Mouse (Mus musculus) hindbrain, embryonic 12.5 days (tissue): ENCODE results near the gene Ccr10. TPM values are rescaled to one million over a fixed set of nuclear protein-coding genes. Genes with fewer than 3 reads are reported as not detected.

Experiments
- ATAC-seq: fragments of 200-750 bp; cut with Nextera tagmentation; 2 replicates; pipeline ENCODE4 v1.8.0; 2017; ENCODE audit warnings: moderate TSS enrichment; ENCODE audit not compliant: low FRiP score
- H3K27ac ChIP-seq: fragments of 300-500 bp; sonication (generic); 2 replicates; pipeline ENCODE4 v1.5.1; 2016; ENCODE audit warnings: mild to moderate bottlenecking
- H3K27me3 ChIP-seq: fragments of 300-500 bp; sonication (generic); 2 replicates; pipeline ENCODE4 v1.6.1; 2016; ENCODE audit warnings: mild to moderate bottlenecking
- H3K36me3 ChIP-seq: fragments of 300-500 bp; sonication (generic); 2 replicates; pipeline ENCODE4 v1.6.1; 2016; ENCODE audit warnings: mild to moderate bottlenecking
- H3K4me1 ChIP-seq: fragments of 300-500 bp; sonication (generic); 2 replicates; pipeline ENCODE4 v1.6.1; 2016
- H3K4me2 ChIP-seq: fragments of 300-500 bp; sonication (generic); replicated peaks from 2 replicates; pipeline ENCODE4 v1.6.1; 2016; ENCODE audit warnings: mild to moderate bottlenecking
- H3K4me3 ChIP-seq: fragments of 300-500 bp; sonication (generic); 2 replicates; pipeline ENCODE4 v1.5.1; 2016; ENCODE audit warnings: mild to moderate bottlenecking
- H3K9ac ChIP-seq: fragments of 300-500 bp; sonication (generic); 2 replicates; pipeline ENCODE4 v1.6.1; 2016; ENCODE audit warnings: mild to moderate bottlenecking, moderate library complexity
- H3K9me3 ChIP-seq: fragments of 300-500 bp; sonication (generic); replicated peaks from 2 replicates; pipeline ENCODE4 v1.6.1; 2016; ENCODE audit warnings: mild to moderate bottlenecking
- WGBS: fragments of 180-500 bp; shearing (Covaris S2); methylation state at CpG from one replicate; pipeline ENCODE4 v1.1.7; 2016; 5-methylcytosine and 5-hydroxymethylcytosine counted together
- polyA plus RNA-seq: library from polyadenylated mRNA; unstranded; fragments of >200 nt; fragmentation: Nextera tagmentation; extraction: Ambion mirVana; gene quantifications from 2 replicates; pipeline ENCODE4 v1.2.1, GENCODE M21; 2016

Gene Ccr10
- polyA plus RNA-seq, 1 experiment from 2014 or later = 0.23 TPM

DNA sequence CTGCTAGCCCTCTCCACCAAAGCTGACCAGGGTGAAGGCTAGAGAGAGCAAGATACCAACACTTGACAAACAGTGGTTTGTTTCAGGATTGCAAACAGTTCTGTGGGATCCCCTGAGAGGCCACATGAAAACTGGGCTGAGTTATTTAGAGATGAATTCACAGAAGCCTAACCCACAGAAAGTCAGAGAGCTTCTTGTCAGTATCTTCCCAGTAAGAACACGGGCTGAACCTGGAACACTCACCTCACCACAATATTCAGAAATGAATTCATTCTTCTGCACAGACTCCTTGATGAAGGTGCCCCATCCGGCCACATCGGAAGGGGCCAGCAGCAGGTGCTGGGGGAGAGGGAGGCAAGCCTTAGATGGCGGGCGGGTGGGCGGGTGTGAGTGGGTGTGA, 19.4 kb upstream of the Ccr10 start:
- no peaks in the 10 kb centered on the region for H3K27me3 ChIP-seq
- peaks cover 34% of the 10 kb centered on the region for H3K36me3 ChIP-seq
- ATAC-seq = no peak
- H3K4me2 ChIP-seq = no peak overlapping the region
- no peaks in the 10 kb centered on the region for H3K9me3 ChIP-seq
- 94% methylated on average over 6 of the region's 6 CpGs for WGBS
- H3K27ac ChIP-seq = no peak overlapping the region
- no peak overlapping the region for H3K9ac ChIP-seq
- no peak overlapping the region for H3K4me3 ChIP-seq
- H3K4me1 ChIP-seq = peaks cover 14% of the 10 kb centered on the region

GRCm38 (mm10) chr11:101194137-101194536, 18.9 kb upstream of the Ccr10 start:
- Histone ChIP-seq H3K4me2 (no peak overlapping the region), H3K4me1 (peaks cover 19% of the 10 kb centered on the region), H3K27ac (no peak overlapping the region), H3K9ac (no peak overlapping the region), H3K4me3 (no peak overlapping the region), H3K27me3 (no peaks in the 10 kb centered on the region), H3K9me3 (no peaks in the 10 kb centered on the region), H3K36me3 (peaks cover 29% of the 10 kb centered on the region; the same call in 1 of the 2 replicates)
- ATAC-seq = no peak
- WGBS = 90% methylated on average over 5 of the region's 5 CpGs

- Histone ChIP-seq H3K27me3 (no peaks in the 10 kb centered on the region), H3K9ac (no peak overlapping the region), H3K36me3 (peaks cover 19% of the 10 kb centered on the region; the same call in 1 of the 2 replicates), H3K27ac (no peak overlapping the region), H3K9me3 (no peaks in the 10 kb centered on the region), H3K4me3 (no peak overlapping the region), H3K4me1 (peaks cover 25% of the 10 kb centered on the region), H3K4me2 (no peak overlapping the region)
- 93% methylated on average over 7 of the region's 7 CpGs for WGBS
- ATAC-seq = no peak
Measured at GRCm38 (mm10) chr11:101193076-101193475, 17.8 kb upstream of the Ccr10 start.

- ATAC-seq = no peak
- no peak overlapping the region for H3K9ac ChIP-seq
- H3K4me2 ChIP-seq = no peak overlapping the region
- peaks cover 25% of the 10 kb centered on the region for H3K4me1 ChIP-seq
- H3K27me3 ChIP-seq = no peaks in the 10 kb centered on the region
- peaks cover 15% of the 10 kb centered on the region; the same call in 1 of the 2 replicates for H3K36me3 ChIP-seq
- no peaks in the 10 kb centered on the region for H3K9me3 ChIP-seq
- H3K27ac ChIP-seq = no peak overlapping the region
- no peak overlapping the region for H3K4me3 ChIP-seq
- WGBS = 96% methylated on average over 6 of the region's 6 CpGs
Measured at GRCm38 (mm10) chr11:101192646-101193045, 17.4 kb upstream of the Ccr10 start.

DNA sequence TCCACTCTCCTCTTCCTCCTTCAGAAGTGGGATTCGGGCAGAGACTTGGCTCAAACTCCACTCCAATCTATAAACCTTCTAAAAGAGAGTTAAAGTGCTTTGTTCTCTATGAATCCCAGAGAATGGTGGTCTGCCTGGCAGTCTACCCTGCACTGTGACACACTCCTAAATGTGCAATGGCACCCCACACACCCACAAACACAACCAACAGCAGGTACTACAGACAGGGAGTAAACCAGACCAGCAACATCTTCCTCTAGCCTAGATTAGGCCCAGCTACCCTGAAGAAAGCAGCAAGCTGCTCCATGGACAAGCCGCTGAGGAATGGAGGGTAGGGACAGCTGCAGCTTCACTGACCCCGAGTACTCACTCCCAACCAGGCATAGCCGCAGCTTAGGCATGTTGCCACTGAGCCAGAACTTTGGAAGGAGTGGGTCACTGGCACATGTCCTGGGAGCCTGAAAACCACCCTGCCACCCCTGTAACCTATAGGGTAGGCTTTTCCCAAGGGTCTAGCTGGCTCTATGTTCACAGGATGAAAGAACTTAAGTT, 16.8 kb upstream of the Ccr10 start:
- Histone ChIP-seq H3K4me3 (no peak overlapping the region), H3K4me2 (no peak overlapping the region), H3K36me3 (0 out of 2 replicates have a peak, but pooled peaks cover 11% of the 10 kb centered on the region), H3K9me3 (no peaks in the 10 kb centered on the region), H3K9ac (no peak overlapping the region), H3K4me1 (peaks cover 25% of the 10 kb centered on the region), H3K27ac (no peak overlapping the region), H3K27me3 (no peaks in the 10 kb centered on the region)
- ATAC-seq = no peak
- WGBS = 87% methylated on average over 4 of the region's 4 CpGs

- no peak overlapping the region for H3K4me3 ChIP-seq
- 0 out of 2 replicates have a peak, but pooled peaks cover 11% of the 10 kb centered on the region for H3K36me3 ChIP-seq
- 48% methylated on average over 17 of the region's 17 CpGs for WGBS
- H3K9me3 ChIP-seq = no peaks in the 10 kb centered on the region
- no peaks in the 10 kb centered on the region for H3K27me3 ChIP-seq
- H3K4me1 ChIP-seq = peaks cover 25% of the 10 kb centered on the region
- H3K9ac ChIP-seq = no peak overlapping the region
- no peak for ATAC-seq
- H3K27ac ChIP-seq = peak overlapping the region; percentile 82; the same call in 1 of the 2 replicates
- H3K4me2 ChIP-seq = no peak overlapping the region
Measured at GRCm38 (mm10) chr11:101190913-101191907, 16.0 kb upstream of the Ccr10 start.

GRCm38 (mm10) chr11:101190181-101190912, 15.1 kb upstream of the Ccr10 start:
- H3K27ac ChIP-seq = peak overlapping the region; percentile 82
- peak overlapping the region; percentile 32 for H3K9ac ChIP-seq
- H3K27me3 ChIP-seq = no peaks in the 10 kb centered on the region
- ATAC-seq = peak; percentile 20; the same call in 1 of the 2 replicates
- peaks cover 25% of the 10 kb centered on the region for H3K4me1 ChIP-seq
- 30% methylated on average over 8 of the region's 8 CpGs for WGBS
- no peaks in the 10 kb centered on the region for H3K9me3 ChIP-seq
- no peak overlapping the region for H3K4me3 ChIP-seq
- 0 out of 2 replicates have a peak, but pooled peaks cover 11% of the 10 kb centered on the region for H3K36me3 ChIP-seq
- H3K4me2 ChIP-seq = no peak overlapping the region

DNA sequence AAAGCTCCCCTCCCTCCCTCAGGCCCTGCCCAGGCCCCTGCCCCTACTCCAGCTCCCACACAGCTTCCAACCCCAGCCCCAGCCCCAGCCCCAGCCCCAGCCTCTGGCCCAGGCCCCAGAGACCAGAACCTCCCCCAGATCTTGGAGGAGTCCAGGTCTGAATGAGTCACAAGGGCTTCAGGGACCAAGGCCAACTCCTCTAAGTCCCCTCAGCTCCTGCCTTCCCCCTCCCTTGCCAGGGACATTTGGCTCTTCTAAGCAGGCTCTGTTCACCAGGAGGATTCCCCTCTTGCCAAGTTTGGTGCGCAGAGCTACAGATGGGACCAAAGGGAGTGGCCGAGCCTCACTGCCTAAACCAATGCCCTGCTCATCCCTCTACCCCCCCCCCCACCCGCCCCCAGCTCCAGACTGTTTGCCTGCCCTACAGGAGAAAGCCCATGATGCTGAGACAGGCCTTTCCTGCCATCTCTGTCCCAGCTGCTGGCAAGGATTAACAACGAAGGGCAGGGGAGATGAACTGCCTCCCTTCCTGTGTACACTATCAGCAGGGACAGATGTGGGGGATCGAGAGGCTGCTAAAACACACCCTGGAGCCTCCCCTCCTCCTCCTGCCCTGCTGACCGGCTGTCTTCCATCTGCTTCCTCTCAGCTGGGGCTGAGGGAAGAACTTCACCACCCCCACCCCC, 14.4 kb upstream of the Ccr10 start:
- H3K4me2 ChIP-seq = no peak overlapping the region
- peak overlapping the region; percentile 32 for H3K9ac ChIP-seq
- H3K4me1 ChIP-seq = peaks cover 25% of the 10 kb centered on the region
- no peak overlapping the region for H3K4me3 ChIP-seq
- 0 out of 2 replicates have a peak, but pooled peaks cover 9% of the 10 kb centered on the region for H3K36me3 ChIP-seq
- H3K9me3 ChIP-seq = no peaks in the 10 kb centered on the region
- peak; percentile 69 for ATAC-seq
- peak overlapping the region; percentile 82 for H3K27ac ChIP-seq
- H3K27me3 ChIP-seq = no peaks in the 10 kb centered on the region
- 13% methylated on average over 6 of the region's 6 CpGs for WGBS

- H3K27ac ChIP-seq = no peak overlapping the region
- WGBS = 85% methylated on average over 11 of the region's 11 CpGs
Measured at GRCm38 (mm10) chr11:101188166-101188805, 13.0 kb upstream of the Ccr10 start.

GRCm38 (mm10) chr11:101187541-101187940, 12.3 kb upstream of the Ccr10 start:
- no peak overlapping the region for H3K9ac ChIP-seq
- H3K4me2 ChIP-seq = no peak overlapping the region
- no peak overlapping the region for H3K4me3 ChIP-seq
- H3K27ac ChIP-seq = no peak overlapping the region
- H3K9me3 ChIP-seq = no peaks in the 10 kb centered on the region
- WGBS = 97% methylated on average over 5 of the region's 5 CpGs
- no peak for ATAC-seq
- 0 out of 2 replicates have a peak, but pooled peaks cover 3% of the 10 kb centered on the region for H3K36me3 ChIP-seq
- peaks cover 25% of the 10 kb centered on the region for H3K4me1 ChIP-seq
- no peaks in the 10 kb centered on the region; the same call in 1 of the 2 replicates for H3K27me3 ChIP-seq

More at GRCm38 (mm10) chr11:101188166-101188805, 13.0 kb upstream of the Ccr10 start:
- Histone ChIP-seq H3K4me3 (no peak overlapping the region), H3K4me2 (no peak overlapping the region), H3K4me1 (peaks cover 25% of the 10 kb centered on the region), H3K9me3 (no peaks in the 10 kb centered on the region), H3K36me3 (0 out of 2 replicates have a peak, but pooled peaks cover 6% of the 10 kb centered on the region), H3K27me3 (no peaks in the 10 kb centered on the region), H3K9ac (no peak overlapping the region)
- ATAC-seq = no peak
